Mouse (Mus musculus): ENCODE results near the gene Pde6h. TPM values are rescaled to one million over a fixed set of nuclear protein-coding genes. Genes with fewer than 3 reads are reported as not detected.
A peak's percentile ranks its signal among the peaks of the same experiment; 100 is the strongest.
"Not testable (repeated sequence)": the region's sequence is repeated elsewhere in the genome, so short reads cannot be mapped to it uniquely, and the experiment has no call there.

Pde6h gene
- polyA plus RNA-seq, 2 experiments from 2014 or later = 0.05 TPM; not detected in 1

DNA sequence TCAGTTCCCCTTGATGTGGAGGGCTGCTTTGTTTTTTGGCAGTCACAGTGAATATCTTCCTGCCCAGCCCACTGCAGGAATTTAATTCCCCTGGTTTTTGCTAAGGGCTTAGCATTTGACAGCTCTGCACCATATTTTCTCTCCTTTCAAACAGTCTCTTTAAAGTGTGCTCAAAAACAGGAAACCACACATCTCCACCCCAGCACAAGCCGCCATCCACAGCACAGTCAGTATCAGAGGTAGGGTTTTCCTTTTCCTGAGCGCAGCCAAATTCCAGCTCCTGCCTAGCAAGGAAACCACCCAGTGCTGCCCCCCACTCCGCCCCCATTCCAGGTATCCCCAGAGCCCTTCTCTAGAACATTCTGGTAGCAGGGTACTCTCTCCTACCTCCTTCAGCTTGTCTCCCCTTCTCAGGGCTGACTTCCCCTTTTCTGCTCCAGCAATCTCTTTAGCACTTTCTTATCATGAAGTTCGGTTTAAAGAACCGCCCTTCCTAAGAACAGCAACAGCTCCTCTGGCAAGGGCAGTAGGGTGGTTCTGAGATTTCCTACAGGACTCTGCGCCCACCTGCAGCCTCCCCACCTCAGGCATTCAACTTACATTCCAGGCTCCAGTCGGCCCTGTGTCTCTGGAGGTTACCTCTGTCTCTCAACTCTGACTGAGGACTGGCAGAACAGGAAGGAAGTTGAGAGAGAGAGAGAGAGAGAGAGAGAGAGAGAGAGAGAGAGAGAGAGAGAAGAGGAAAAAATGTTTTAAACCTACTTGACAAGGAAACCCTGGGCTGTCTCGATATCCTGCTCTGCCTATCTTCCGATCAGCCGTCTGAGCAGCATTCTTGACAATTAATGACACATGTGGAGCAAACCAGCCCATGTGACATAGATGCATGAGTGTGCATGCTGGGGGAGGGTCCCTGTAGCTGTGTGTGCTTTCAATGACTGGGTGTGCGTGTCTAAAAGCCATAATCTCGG is 17.7 kb downstream of the Pde6h start, which contains the start of gene Arhgdib:
TSS of gene Arhgdib (minus strand) at position 849 of the 971 bp plus-strand sequence.
- ATAC-seq = peak; percentile 68

DNA sequence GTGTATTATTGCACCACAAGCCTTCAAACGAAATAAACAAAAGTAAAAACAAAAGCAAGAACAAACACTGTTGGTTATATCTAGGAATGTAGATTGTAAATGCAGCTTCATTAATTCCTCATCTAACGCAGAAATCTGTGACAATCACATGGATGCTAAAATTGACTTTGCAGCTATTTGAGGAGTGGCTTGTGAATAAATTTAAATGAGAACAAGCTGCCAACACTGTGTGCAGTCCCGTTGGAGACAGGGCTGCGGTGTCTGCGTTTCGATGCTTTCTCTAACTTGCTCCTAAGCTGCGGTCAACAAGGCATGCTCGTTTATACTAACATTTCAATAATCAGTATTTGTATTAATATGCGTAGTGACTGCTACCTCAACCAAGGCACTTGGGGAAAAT is 18.6 kb downstream of the Pde6h start:
- no peak for ATAC-seq

GRCm38 (mm10) chr6:136943392-136943791 is 19.8 kb downstream of the Pde6h start:
- ATAC-seq = no peak

DNA sequence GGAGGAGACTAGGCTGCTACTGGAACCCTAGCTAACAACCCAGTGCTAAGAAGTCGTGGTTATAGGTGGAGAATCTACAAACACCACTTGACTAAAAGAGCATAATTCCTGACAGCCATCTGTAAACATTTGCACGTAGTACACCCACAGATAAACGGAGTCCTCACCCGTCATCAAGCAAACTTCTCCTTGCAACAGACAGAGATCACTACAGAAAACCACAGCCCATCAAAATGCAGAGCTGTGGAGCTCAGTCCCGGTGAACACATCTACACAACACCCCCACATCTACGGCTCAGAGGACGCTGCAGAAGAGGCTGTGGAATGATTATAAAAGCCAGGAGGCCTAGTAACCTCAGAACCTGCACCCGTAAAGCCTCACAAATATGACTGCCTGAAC is 20.9 kb downstream of the Pde6h start:
- ATAC-seq = no peak

DNA sequence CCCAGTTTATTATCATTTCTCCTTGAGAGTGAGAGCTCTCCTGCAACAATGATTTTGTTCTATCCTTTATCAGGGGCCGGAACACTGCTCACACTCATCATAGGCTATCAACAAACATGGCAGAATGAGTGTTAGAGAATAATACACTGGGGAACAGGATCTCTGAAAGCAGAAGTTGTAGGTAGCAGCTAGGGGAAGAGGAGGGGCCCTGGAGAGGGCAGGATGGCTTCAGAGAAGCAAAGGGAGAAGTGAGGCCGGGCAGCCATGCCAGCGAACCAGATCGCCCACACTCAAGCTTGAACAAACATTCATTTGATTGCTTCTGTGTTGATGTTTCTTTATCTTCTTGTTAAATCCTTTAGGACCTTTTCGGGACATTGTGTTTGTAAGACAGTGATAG is 22.6 kb downstream of the Pde6h start:
- ATAC-seq = no peak

GRCm38 (mm10) chr6:136946943-136947342 is 23.3 kb downstream of the Pde6h start:
- ATAC-seq = peak; percentile 28

- ATAC-seq = no peak
These were observed 24.1 kb downstream of the Pde6h start for GRCm38 (mm10) chr6:136947716-136948115.

GRCm38 (mm10) chr6:136950171-136950570 is 26.5 kb downstream of the Pde6h start:
- no peak for ATAC-seq

DNA sequence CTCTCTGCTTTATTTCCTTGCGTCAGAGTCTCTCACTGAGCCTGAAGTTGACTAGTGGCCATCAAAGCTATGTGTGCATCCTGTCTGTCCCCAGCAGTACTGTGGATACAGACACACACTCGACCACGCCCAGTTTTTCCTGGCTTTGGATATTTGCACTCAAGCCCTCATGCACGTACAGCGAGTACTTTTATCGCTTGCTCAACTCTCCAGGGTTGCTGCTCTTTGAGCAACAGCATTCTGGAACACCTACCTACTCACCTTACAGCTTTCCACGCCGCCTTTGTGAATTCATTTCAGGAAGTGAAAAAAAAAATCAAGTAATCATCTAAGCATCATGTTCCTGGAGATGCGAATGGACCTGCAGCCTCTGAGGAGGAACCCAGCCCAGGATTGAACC is 29.3 kb downstream of the Pde6h start:
- no peak for ATAC-seq

GRCm38 (mm10) chr6:136954192-136954591 is 30.6 kb downstream of the Pde6h start:
- no peak for ATAC-seq

DNA sequence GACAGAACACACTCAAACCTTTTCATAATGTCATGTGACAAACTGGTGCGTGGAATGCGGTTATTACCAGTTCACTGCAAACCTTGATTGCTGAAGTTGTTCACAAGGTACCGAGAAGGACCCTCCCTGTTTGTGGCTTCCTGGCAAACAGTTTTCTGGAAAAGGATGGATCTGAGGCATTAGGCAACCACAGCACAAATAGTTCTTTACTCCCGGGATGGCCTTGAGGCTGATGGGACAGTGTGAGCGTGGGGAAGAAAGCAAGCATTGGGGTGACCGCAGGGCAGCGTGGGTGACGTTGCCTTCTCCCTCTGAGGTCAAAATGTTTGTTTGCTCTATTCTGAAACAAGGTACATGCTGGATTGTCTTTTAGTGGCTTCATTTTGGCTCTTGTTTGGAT is 31.1 kb downstream of the Pde6h start:
- no peak for ATAC-seq

DNA sequence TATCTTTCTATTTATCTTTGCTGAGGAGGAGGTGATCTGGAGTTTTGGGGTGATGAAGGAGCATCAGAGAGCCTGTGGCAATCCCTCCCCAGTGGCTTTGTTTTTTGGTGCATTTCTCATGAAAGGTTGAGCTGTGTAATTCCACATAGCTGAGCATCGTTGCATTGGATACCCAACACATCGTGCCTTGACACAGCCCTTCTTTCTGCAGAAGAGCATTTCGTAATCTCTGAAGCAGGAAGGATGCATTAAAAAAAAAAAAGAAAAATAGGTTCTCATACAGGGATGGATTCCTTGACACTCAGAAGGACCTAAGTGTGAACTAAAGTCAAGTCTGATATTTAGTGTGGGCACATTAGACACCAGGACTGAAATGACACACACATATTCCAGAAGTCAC is 31.6 kb downstream of the Pde6h start:
- ATAC-seq = no peak

DNA sequence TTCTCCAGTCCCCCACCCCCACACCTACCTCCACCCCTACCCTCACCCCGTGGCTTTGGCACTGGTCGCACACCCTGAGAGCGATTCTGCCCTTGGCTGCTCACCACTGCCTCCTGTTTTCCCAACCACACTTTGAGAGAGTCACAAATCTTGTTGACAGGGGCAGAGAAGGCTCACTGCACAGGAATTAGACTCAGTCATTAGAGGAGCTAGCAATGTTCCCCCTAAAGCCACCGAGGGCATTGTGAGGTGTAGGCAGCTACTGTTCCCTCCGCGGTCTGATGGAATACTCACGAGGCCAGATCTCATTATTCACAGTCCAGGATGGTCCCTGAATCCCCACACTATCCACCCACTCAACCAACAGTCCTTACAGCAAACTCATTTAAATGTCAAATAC is 33.4 kb downstream of the Pde6h start:
- ATAC-seq = no peak

- ATAC-seq = no peak
These were observed 35.5 kb downstream of the Pde6h start for GRCm38 (mm10) chr6:136959131-136959530.

GRCm38 (mm10) chr6:136962957-136963356 is 39.3 kb downstream of the Pde6h start:
- ATAC-seq = no peak

DNA sequence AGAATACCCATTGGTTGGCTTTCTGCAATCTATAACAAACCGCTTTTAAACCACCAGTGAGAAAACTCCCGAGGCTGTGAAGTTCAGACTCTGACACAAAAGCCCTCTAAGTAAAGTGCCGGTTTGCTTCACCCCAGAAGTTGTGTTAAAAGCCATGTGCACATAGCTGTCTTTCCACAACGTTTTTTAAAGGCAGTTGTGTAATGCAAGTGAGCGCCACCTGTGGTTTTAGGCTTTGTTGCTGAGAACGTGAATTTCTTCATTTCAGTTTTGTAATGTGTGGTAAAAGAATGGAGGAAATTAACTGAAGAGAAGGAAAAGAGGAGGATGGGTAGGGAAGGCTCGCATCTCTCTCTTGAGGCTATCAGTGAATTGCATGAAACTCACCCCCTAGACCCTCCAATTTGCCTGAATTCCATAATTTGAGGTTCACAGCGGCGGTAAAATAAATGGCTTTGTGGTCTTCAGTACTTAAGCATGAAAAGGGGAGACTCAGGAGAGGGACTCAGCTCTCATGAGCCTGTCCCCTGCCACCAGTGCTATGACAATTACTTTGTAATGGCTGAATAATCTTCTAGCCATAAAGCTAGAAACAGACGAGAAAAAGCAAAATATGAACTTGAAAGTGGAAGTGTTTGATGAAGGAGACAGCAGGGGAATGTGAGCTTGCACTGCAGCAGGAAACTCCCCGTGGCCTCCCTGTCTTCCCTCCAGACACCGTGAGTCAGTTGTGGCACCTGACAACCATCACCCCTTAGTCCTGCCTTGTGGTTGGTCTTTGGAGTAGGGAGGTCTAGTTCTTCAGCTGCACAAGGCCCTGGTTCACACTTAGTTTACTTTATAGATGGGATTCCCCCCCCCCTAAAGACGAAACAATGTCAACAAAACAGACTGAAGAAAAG is 41.2 kb downstream of the Pde6h start:
- ATAC-seq = peak; percentile 79

GRCm38 (mm10) chr6:136965912-136966311 is 42.3 kb downstream of the Pde6h start:
- no peak for ATAC-seq

DNA sequence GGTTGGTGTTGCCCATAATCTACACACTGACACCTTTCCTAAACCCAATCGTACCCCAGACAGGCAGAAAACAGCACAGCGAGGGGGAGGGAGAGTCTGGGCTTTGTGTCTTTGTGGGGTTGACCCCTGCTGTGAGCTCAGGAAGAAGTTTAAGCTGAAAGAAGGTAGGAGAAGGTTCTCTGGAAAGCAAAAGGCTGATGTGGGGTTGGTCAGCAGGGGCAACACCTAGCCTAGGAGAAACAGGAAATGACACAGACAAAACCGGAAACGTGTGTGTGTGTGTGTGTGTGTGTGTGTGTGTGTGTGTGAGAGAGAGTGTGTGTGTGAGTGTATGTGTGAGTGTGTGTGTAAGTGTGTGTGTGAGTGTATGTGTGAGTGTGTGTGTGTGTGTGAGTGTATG is 43.8 kb downstream of the Pde6h start:
- peak; percentile 29 for ATAC-seq

DNA sequence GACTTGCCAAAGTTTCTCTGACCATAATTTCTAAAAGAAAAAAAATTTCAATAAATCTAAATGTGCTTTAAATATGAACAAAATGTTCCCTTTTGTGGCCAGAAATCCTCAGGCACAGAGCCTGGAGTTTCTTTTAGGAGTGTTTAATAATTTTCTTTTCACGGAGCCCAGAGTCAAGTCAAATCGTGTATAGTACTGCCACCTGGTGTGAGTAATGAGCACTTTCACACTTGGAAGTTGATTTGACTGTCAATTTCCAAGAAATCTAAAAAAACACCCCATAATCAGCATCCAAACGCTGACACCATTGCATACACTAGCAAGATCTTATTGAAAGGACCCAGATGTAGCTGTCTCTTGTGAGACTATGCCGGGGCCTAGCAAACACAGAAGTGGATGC is 45.2 kb downstream of the Pde6h start:
- not testable (repeated sequence) for ATAC-seq

- ATAC-seq = peak; percentile 44
These were observed 55.8 kb downstream of the Pde6h start for GRCm38 (mm10) chr6:136979274-136980082.

GRCm38 (mm10) chr6:136980331-136980746 is 56.7 kb downstream of the Pde6h start:
- peak; percentile 65 for ATAC-seq

DNA sequence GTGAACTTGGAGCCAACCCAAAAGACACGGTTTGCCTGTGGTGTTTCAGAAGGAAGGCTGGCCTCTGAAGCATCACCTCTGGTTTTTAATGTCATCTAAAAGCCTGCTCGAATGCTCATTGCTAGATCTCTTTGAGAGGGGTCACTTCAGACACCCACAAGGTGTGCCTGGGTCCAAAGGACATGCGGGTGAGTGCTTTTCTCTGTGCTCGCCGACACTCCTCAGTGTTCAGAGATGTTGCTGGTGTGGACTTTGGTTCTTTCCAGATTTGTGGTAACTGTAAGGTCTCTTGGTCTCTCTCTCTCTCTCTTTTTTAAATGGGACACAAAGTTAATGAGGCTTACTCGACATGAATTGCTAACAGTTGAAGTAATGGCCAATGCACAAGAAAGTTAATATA is 58.9 kb downstream of the Pde6h start:
- ATAC-seq = no peak

Data from activated CD4-positive, CD25-positive, alpha-beta regulatory T cell, adult 4 months (primary cell).